In genomic region chr5:124496614-124497514, GRCm38 (mm10) we compare ENCODE assay signal across 11 mouse cellular contexts. TPM values are rescaled to one million over a fixed set of nuclear protein-coding genes. Genes with fewer than 3 reads are reported as not detected.
DNase-seq lines count a peak whose midpoint lies in the region; ATAC-seq and TF ChIP-seq lines count a peak whose summit lies in the region.
"Had no signal": no experiment of that assay in that cellular context is flagged by ENCODE, and none has a peak within 500 bp of the region (broad histone marks: within the 10 kb centered on the region; RNA-seq: fewer than 3 reads in every experiment).

No protein-coding gene starts in this region.

- no peaks in the 10 kb centered on the region for H3K27me3 ChIP-seq in heart, postnatal 0 days (ENCODE audit: control insufficient read depth, insufficient read depth, low read length)
- H3K27me3 ChIP-seq in lung, embryonic 15.5 days, result no peaks in the 10 kb centered on the region
- H3K27me3 ChIP-seq in stomach, embryonic 14.5 days (ENCODE audit: control insufficient read depth, insufficient read depth, low read length), result no peaks in the 10 kb centered on the region
- H3K27me3 ChIP-seq: embryonic facial prominence, embryonic 13.5 days; limb, embryonic 15.5 days had no signal

- no peak for TF ChIP-seq EP300 in heart, postnatal 0 days (IDR thresholded peaks at IDR 0.05; ENCODE audit: low read depth)

- peak overlapping the region; percentile 70; the same call in 1 of the 2 replicates for H3K27ac ChIP-seq in heart, postnatal 0 days (ENCODE audit: low read depth)
- peak overlapping the region; percentile 30; the same call in 1 of the 2 replicates for H3K27ac ChIP-seq in cortical plate, adult 2 months (ENCODE audit: insufficient read depth, low read length)
- peak overlapping the region; percentile 16 for H3K27ac ChIP-seq in lung, embryonic 15.5 days
- peak overlapping the region; percentile 58 for H3K27ac ChIP-seq in stomach, embryonic 14.5 days (ENCODE audit: low read length)
- H3K27ac ChIP-seq: embryonic facial prominence, embryonic 13.5 days; limb, embryonic 15.5 days had no signal

- no peak for ATAC-seq in heart, postnatal 0 days (ENCODE audit: insufficient read depth, low read depth)
- 0 out of 2 replicates have a peak, but pooled peaks have one; percentile 14 for ATAC-seq in lung, embryonic 15.5 days (ENCODE audit: borderline replicate concordance, extremely low read depth, low FRiP score, low TSS enrichment)
- peak; percentile 44; the same call in 1 of the 2 replicates for ATAC-seq in stomach, embryonic 14.5 days (ENCODE audit: insufficient number of reproducible peaks, insufficient read depth, low FRiP score, low read depth)

- H3K9me3 ChIP-seq in heart, postnatal 0 days (replicated peaks; ENCODE audit: control insufficient read depth, low read length), result no peaks in the 10 kb centered on the region
- H3K9me3 ChIP-seq in lung, embryonic 15.5 days, result no peaks in the 10 kb centered on the region
- H3K9me3 ChIP-seq in stomach, embryonic 14.5 days (ENCODE audit: control insufficient read depth, low read depth, low read length), result no peaks in the 10 kb centered on the region
- H3K9me3 ChIP-seq: embryonic facial prominence, embryonic 13.5 days; limb, embryonic 15.5 days had no signal

- WGBS in heart, postnatal 0 days, result 74% methylated on average over 15 of the region's 15 CpGs
- 45% methylated on average over 15 of the region's 15 CpGs for WGBS in lung, embryonic 15.5 days
- 54% methylated on average over 15 of the region's 15 CpGs for WGBS in stomach, embryonic 14.5 days

- TF ChIP-seq CTCF in heart, postnatal 0 days (IDR thresholded peaks at IDR 0.05; ENCODE audit: low read depth), result no peak
- TF ChIP-seq CTCF in cortical plate, adult 2 months (IDR thresholded peaks at IDR 0.05; ENCODE audit: extremely low read depth, insufficient read depth, low read length), result no peak

- H3K4me3 ChIP-seq in heart, postnatal 0 days (ENCODE audit: low read depth, low read length), result no peak overlapping the region
- H3K4me3 ChIP-seq in cortical plate, adult 2 months (ENCODE audit: insufficient read depth, low read length), result no peak overlapping the region
- H3K4me3 ChIP-seq in lung, embryonic 15.5 days, result no peak overlapping the region
- H3K4me3 ChIP-seq in stomach, embryonic 14.5 days (ENCODE audit: low read depth, low read length), result no peak overlapping the region
- H3K4me3 ChIP-seq: embryonic facial prominence, embryonic 13.5 days; limb, embryonic 15.5 days had no signal

- H3K36me3 ChIP-seq in heart, postnatal 0 days (replicated peaks; ENCODE audit: control insufficient read depth, insufficient read depth, low read length), result peaks cover 46% of the 10 kb centered on the region
- peaks cover 49% of the 10 kb centered on the region for H3K36me3 ChIP-seq in lung, embryonic 15.5 days
- peaks cover 41% of the 10 kb centered on the region for H3K36me3 ChIP-seq in stomach, embryonic 14.5 days (ENCODE audit: control insufficient read depth, insufficient read depth, low read length)

- H3K4me1 ChIP-seq in heart, postnatal 0 days (ENCODE audit: control insufficient read depth, insufficient read depth), result peaks cover 9% of the 10 kb centered on the region
- H3K4me1 ChIP-seq in cortical plate, adult 2 months (ENCODE audit: control insufficient read depth, insufficient read depth, low read length), result peaks cover 5% of the 10 kb centered on the region
- H3K4me1 ChIP-seq in lung, embryonic 15.5 days, result peaks cover 13% of the 10 kb centered on the region
- no peaks in the 10 kb centered on the region for H3K4me1 ChIP-seq in stomach, embryonic 14.5 days (ENCODE audit: control insufficient read depth, insufficient read depth, low read length)
- H3K4me1 ChIP-seq: embryonic facial prominence, embryonic 13.5 days; limb, embryonic 15.5 days had no signal

- DNase-seq in heart, postnatal 0 days (ENCODE audit: low spot score), result no peak
- no peak for DNase-seq in heart, postnatal 4 days
- DNase-seq in layer of hippocampus, adult 11-12 months (ENCODE audit: low spot score), result no peak
- no peak for DNase-seq in gastrocnemius, postnatal 36 days
- no peak for DNase-seq in cerebellum, postnatal 36 days
- DNase-seq: kidney, adult 2 months had no signal

- intact Hi-C loops in gastrocnemius, postnatal 36 days (cut with DNase I), result loop anchor here (5.0 kb wide), 1 partner anchor 35 kb away; the partner anchor contains the start of gene Rilpl1

- no peak overlapping the region for H3K4me2 ChIP-seq in heart, postnatal 0 days (ENCODE audit: low read depth, low read length)
- H3K4me2 ChIP-seq in lung, embryonic 15.5 days, result no peak overlapping the region; the same call in 1 of the 2 replicates
- H3K4me2 ChIP-seq in stomach, embryonic 14.5 days (replicated peaks; ENCODE audit: low read depth, low read length), result no peak overlapping the region
- H3K4me2 ChIP-seq: embryonic facial prominence, embryonic 13.5 days; limb, embryonic 15.5 days had no signal

- no peak for TF ChIP-seq POLR2A in cortical plate, adult 2 months (IDR thresholded peaks at IDR 0.05; ENCODE audit: extremely low read depth, insufficient read depth, low read length)

- H3K9ac ChIP-seq in heart, postnatal 0 days (replicated peaks; ENCODE audit: low read depth, low read length), result no peak overlapping the region
- H3K9ac ChIP-seq in lung, embryonic 15.5 days, result no peak overlapping the region
- H3K9ac ChIP-seq in stomach, embryonic 14.5 days (replicated peaks; ENCODE audit: low read depth, low read length), result no peak overlapping the region
- H3K9ac ChIP-seq: embryonic facial prominence, embryonic 13.5 days; limb, embryonic 15.5 days had no signal

RNA-seq across cellular contexts. Expression of gene Snrnp35, which starts 13.9 kb away (rescaled TPM):
- 0.50 and 4.4 TPM in 2 replicates for total RNA-seq in heart, postnatal 0 days (2014; rRNA removed; ENCODE audit: low replicate concordance)
- 14.0 and 14.6 TPM in 2 replicates for polyA plus RNA-seq in heart, postnatal 0 days (2015; fragmentation: Nextera tagmentation; extraction: Ambion mirVana)
- total RNA-seq in heart, postnatal 4 days (2021), result 10 to 100 TPM; 19.3 to 23.5 TPM
- polyA plus RNA-seq in cortical plate, adult 2 months (2012; rRNA removed), result 11.5 TPM in 2 replicates
- polyA plus RNA-seq in lung, embryonic 15.5 days (2015; fragmentation: Nextera tagmentation; extraction: Ambion mirVana), result 25.3 and 26.5 TPM in 2 replicates
- 11.5 and 14.2 TPM in 2 replicates for polyA plus RNA-seq in stomach, embryonic 14.5 days (2014; fragmentation: Nextera tagmentation; extraction: Ambion mirVana)
- 10 to 100 TPM; 20.5 to 26.1 TPM for total RNA-seq in gastrocnemius, postnatal 36 days (2021)

RNA-seq across cellular contexts. Expression of gene Rilpl2, which starts 18.7 kb away (rescaled TPM):
- 8.4 and 12.4 TPM in 2 replicates for total RNA-seq in heart, postnatal 0 days (2014; rRNA removed; ENCODE audit: low replicate concordance)
- 14.9 and 15.4 TPM in 2 replicates for polyA plus RNA-seq in heart, postnatal 0 days (2015; fragmentation: Nextera tagmentation; extraction: Ambion mirVana)
- 10 to 100 TPM in 1 of 2 experiments, 1 to 10 TPM in 1; 8.3 to 10.9 TPM for total RNA-seq in heart, postnatal 4 days (2021)
- polyA plus RNA-seq in cortical plate, adult 2 months (2012; rRNA removed), result 26.9 and 27.1 TPM in 2 replicates
- 31.4 and 31.7 TPM in 2 replicates for polyA plus RNA-seq in lung, embryonic 15.5 days (2015; fragmentation: Nextera tagmentation; extraction: Ambion mirVana)
- polyA plus RNA-seq in stomach, embryonic 14.5 days (2014; fragmentation: Nextera tagmentation; extraction: Ambion mirVana), result 30.6 and 31.7 TPM in 2 replicates
- 1 to 10 TPM; 3.6 to 4.9 TPM for total RNA-seq in gastrocnemius, postnatal 36 days (2021)

RNA-seq across cellular contexts. Expression of gene Rilpl1, which starts 34.3 kb away (rescaled TPM):
- 34.7 and 52.1 TPM in 2 replicates for total RNA-seq in heart, postnatal 0 days (2014; rRNA removed; ENCODE audit: low replicate concordance)
- 39.0 and 40.5 TPM in 2 replicates for polyA plus RNA-seq in heart, postnatal 0 days (2015; fragmentation: Nextera tagmentation; extraction: Ambion mirVana)
- 10 to 100 TPM; 50.3 to 53.6 TPM for total RNA-seq in heart, postnatal 4 days (2021)
- 55.4 and 56.5 TPM in 2 replicates for polyA plus RNA-seq in cortical plate, adult 2 months (2012; rRNA removed)
- polyA plus RNA-seq in lung, embryonic 15.5 days (2015; fragmentation: Nextera tagmentation; extraction: Ambion mirVana), result 20.7 and 20.8 TPM in 2 replicates
- polyA plus RNA-seq in stomach, embryonic 14.5 days (2014; fragmentation: Nextera tagmentation; extraction: Ambion mirVana), result 14.9 and 16.8 TPM in 2 replicates
- 100 to 1,000 TPM; 197 to 200 TPM for total RNA-seq in gastrocnemius, postnatal 36 days (2021)

RNA-seq across cellular contexts. Expression of gene Tmed2, which starts 43.6 kb away (rescaled TPM):
- 331 and 388 TPM in 2 replicates for total RNA-seq in heart, postnatal 0 days (2014; rRNA removed; ENCODE audit: low replicate concordance)
- polyA plus RNA-seq in heart, postnatal 0 days (2015; fragmentation: Nextera tagmentation; extraction: Ambion mirVana), result 389 and 404 TPM in 2 replicates
- total RNA-seq in heart, postnatal 4 days (2021), result 100 to 1,000 TPM; 217 to 226 TPM
- polyA plus RNA-seq in cortical plate, adult 2 months (2012; rRNA removed), result 110 and 121 TPM in 2 replicates
- 636 TPM in 2 replicates for polyA plus RNA-seq in lung, embryonic 15.5 days (2015; fragmentation: Nextera tagmentation; extraction: Ambion mirVana)
- 519 and 589 TPM in 2 replicates for polyA plus RNA-seq in stomach, embryonic 14.5 days (2014; fragmentation: Nextera tagmentation; extraction: Ambion mirVana)
- 100 to 1,000 TPM; 133 to 145 TPM for total RNA-seq in gastrocnemius, postnatal 36 days (2021)

RNA-seq across cellular contexts. Expression of gene Ddx55, which starts 55.8 kb away (rescaled TPM):
- total RNA-seq in heart, postnatal 0 days (2014; rRNA removed; ENCODE audit: low replicate concordance), result 1.1 and 5.2 TPM in 2 replicates
- 4.9 and 5.9 TPM in 2 replicates for polyA plus RNA-seq in heart, postnatal 0 days (2015; fragmentation: Nextera tagmentation; extraction: Ambion mirVana)
- 1 to 10 TPM; 7.8 to 8.5 TPM for total RNA-seq in heart, postnatal 4 days (2021)
- 40.3 and 42.4 TPM in 2 replicates for polyA plus RNA-seq in cortical plate, adult 2 months (2012; rRNA removed)
- 12.3 and 12.5 TPM in 2 replicates for polyA plus RNA-seq in lung, embryonic 15.5 days (2015; fragmentation: Nextera tagmentation; extraction: Ambion mirVana)
- 15.3 and 16.4 TPM in 2 replicates for polyA plus RNA-seq in stomach, embryonic 14.5 days (2014; fragmentation: Nextera tagmentation; extraction: Ambion mirVana)
- 1 to 10 TPM; 3.1 to 3.6 TPM for total RNA-seq in gastrocnemius, postnatal 36 days (2021)

Comparison
In these comparisons a context has a peak if more than half of its experiments do, and no peak if none do; other contexts are left out.
1. H3K27ac ChIP-seq: peak in every context shown above with its lines; median percentile 70 in heart, postnatal 0 days; 58 in stomach, embryonic 14.5 days; 30 in cortical plate, adult 2 months; 16 in lung, embryonic 15.5 days.